Mouse (Mus musculus) frontal cortex, postnatal 36 days (tissue): Measurements from ENCODE around the gene Gpatch1.
"Not testable (repeated sequence)": the region's sequence is repeated elsewhere in the genome, so short reads cannot be mapped to it uniquely, and the experiment has no call there.

Experiments used
- DNase-seq, 2 experiments: peaks; one replicate each; pipeline ENCODE4 v3.0.0; 2022; ENCODE audit warnings: low spot score in 2 of 2

Gpatch1 gene

GRCm38 (mm10) chr7:35322732-35323420 is 4.6 kb upstream of the Gpatch1 start:
- no peak for DNase-seq

GRCm38 (mm10) chr7:35322161-35322560 is 3.9 kb upstream of the Gpatch1 start:
- DNase-seq, result no peak

- no peak for DNase-seq
These were observed 1.5 kb upstream of the Gpatch1 start for GRCm38 (mm10) chr7:35319755-35320154.

GRCm38 (mm10) chr7:35319221-35319620 is 981 bp upstream of the Gpatch1 start:
- not testable (repeated sequence) for DNase-seq

- no peak for DNase-seq
These were observed 4.1 kb downstream of the Gpatch1 start for GRCm38 (mm10) chr7:35314156-35314555.

- DNase-seq, result no peak
These were observed 7.0 kb downstream of the Gpatch1 start for GRCm38 (mm10) chr7:35311214-35311613.

GRCm38 (mm10) chr7:35300792-35301191 is 17.4 kb downstream of the Gpatch1 start:
- DNase-seq, result no peak

- peak in 1 of 2 experiments; percentile 23 for DNase-seq
These were observed 18.6 kb downstream of the Gpatch1 start for GRCm38 (mm10) chr7:35299656-35300055.

GRCm38 (mm10) chr7:35297886-35298285 is 20.4 kb downstream of the Gpatch1 start:
- DNase-seq, result no peak

GRCm38 (mm10) chr7:35295631-35296030 is 22.6 kb downstream of the Gpatch1 start:
- DNase-seq, result no peak

GRCm38 (mm10) chr7:35293464-35293863 is 24.8 kb downstream of the Gpatch1 start:
- no peak for DNase-seq

GRCm38 (mm10) chr7:35278933-35279332 is 39.3 kb downstream of the Gpatch1 start:
- DNase-seq, result no peak

- DNase-seq, result no peak
These were observed 40.8 kb downstream of the Gpatch1 start for GRCm38 (mm10) chr7:35277433-35277832.

GRCm38 (mm10) chr7:35269443-35270024 is 48.7 kb downstream of the Gpatch1 start:
- no peak for DNase-seq

GRCm38 (mm10) chr7:35267841-35268240 is 50.4 kb downstream of the Gpatch1 start:
- DNase-seq, result no peak

GRCm38 (mm10) chr7:35266666-35267065 is 51.6 kb downstream of the Gpatch1 start:
- no peak for DNase-seq

- peak; percentile 25 to 66 for DNase-seq
These were observed 53.5 kb downstream of the Gpatch1 start for GRCm38 (mm10) chr7:35264746-35265145.

- no peak for DNase-seq
These were observed 54.4 kb downstream of the Gpatch1 start for GRCm38 (mm10) chr7:35263595-35264489.

- DNase-seq, result no peak
These were observed 58.9 kb downstream of the Gpatch1 start for GRCm38 (mm10) chr7:35259384-35259783.

GRCm38 (mm10) chr7:35258294-35258693 is 59.9 kb downstream of the Gpatch1 start:
- DNase-seq, result no peak

GRCm38 (mm10) chr7:35252041-35252558 is 66.1 kb downstream of the Gpatch1 start:
- peak; percentile 27 to 67 for DNase-seq

GRCm38 (mm10) chr7:35237935-35238334 is 80.3 kb downstream of the Gpatch1 start:
- DNase-seq, result not testable (repeated sequence)
